Mouse (Mus musculus): ENCODE measurements around the gene Calhm3.

- no peak for TF ChIP-seq CTCF (IDR thresholded peaks at IDR 0.05; ENCODE audit: low read depth)
- no peak for TF ChIP-seq EP300 (optimal IDR thresholded peaks at IDR 0.05)
These were observed 15.1 kb downstream of the Calhm3 start for GRCm38 (mm10) chr19:47142438-47142837.
